Mouse (Mus musculus): ENCODE data around the gene Crispld2. TPM values are rescaled to one million over a fixed set of nuclear protein-coding genes. Genes with fewer than 3 reads are reported as not detected.

Crispld2 gene
- total and polyA plus RNA-seq, 3 experiments = not detected

DNA sequence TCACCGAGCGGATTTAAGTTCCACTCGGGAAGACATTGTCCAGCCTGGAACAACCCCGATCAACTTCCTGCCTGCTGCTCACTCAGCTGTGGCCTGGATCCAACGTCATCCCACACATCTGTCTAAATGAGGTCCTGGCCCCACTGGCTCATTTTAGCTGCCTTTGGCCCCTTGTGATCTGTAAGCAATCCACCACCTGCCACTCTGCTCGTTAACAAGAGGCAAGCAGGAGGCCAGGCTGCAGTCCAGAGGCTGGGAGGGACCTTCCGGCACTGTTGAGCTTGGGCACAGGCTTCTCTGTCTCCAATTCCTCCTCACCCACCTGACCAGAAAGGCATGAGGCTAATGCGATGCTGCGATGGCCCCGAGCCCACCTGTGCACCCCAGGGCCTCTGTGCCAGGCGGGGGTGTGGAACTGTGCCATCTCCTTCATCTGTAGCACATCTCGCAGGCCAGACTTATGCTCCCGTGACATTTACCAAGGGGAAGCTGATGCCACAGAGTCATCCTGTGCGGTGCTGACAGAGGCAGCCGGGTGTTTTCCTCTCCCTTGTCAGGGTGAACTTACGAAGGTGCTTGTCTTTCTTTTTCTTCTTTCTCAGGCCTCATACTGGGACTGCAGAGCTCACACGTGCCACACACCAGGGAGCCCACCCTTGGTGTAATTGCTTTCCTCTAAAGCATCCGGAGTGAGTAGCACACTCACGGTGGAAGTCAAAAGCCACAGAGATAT is 75.9 kb downstream of the Crispld2 start:
- peaks cover 80% of the 10 kb centered on the region for H3K27me3 ChIP-seq (replicated peaks)
- dilution Hi-C loops (cut with MboI; ENCODE audit: extremely low pct_ligation_motif_present, extremely low pct_unique_long_range_greater_than_20kb, low sequenced_read_pairs) = no loop called here

GRCm38 (mm10) chr8:120071684-120072083 is 79.4 kb downstream of the Crispld2 start:
- peak; percentile 55 for DNase-seq (ENCODE audit: extremely low read depth)
- Histone ChIP-seq H3K79me2 (replicated peaks; ENCODE audit: control insufficient read depth, extremely low read depth, insufficient read depth, poor library complexity, severe bottlenecking) (no peaks in the 10 kb centered on the region), H3K36me3 (replicated peaks in 1 of 2; ENCODE audit: control insufficient read depth in 1 of 2, insufficient read depth in 1 of 2, low read length in 1 of 2) (no peaks in the 10 kb centered on the region), H3K27ac (ENCODE audit: insufficient read depth, low read depth) (no peak overlapping the region), H3K9me3 (replicated peaks; ENCODE audit: low read length) (no peaks in the 10 kb centered on the region), H3K27me3 (replicated peaks) (peaks cover 79% of the 10 kb centered on the region), H3K4me1 (ENCODE audit: control insufficient read depth in 1 of 2, insufficient read depth in 2 of 2) (peaks cover 0 to 14% of the 10 kb centered on the region in 2 experiments; a peak in 2 of 4 replicates), H3K4me3 (replicated peaks in 1 of 3; ENCODE audit: low read depth in 2 of 3, low read length in 2 of 3, poor library complexity in 1 of 3) (no peak overlapping the region), H3K4me2 (ENCODE audit: insufficient read depth, low read depth, poor library complexity, severe bottlenecking) (no peak overlapping the region), H3K9ac (ENCODE audit: insufficient read depth, low read depth) (no peak overlapping the region)
- dilution Hi-C loops (cut with MboI; ENCODE audit: extremely low pct_ligation_motif_present, extremely low pct_unique_long_range_greater_than_20kb, low sequenced_read_pairs) = no loop called here
- TF ChIP-seq HCFC1 (IDR thresholded peaks at IDR 0.05; ENCODE audit: low read depth, low read length) (no peak), POLR2AphosphoS2 (IDR thresholded peaks at IDR 0.05; ENCODE audit: low read depth, low read length) (no peak), ZC3H11A (IDR thresholded peaks at IDR 0.05; ENCODE audit: low read depth, low read length) (no peak), CTCF (conservative IDR thresholded peaks at IDR 0.05 in 1 of 2, IDR thresholded peaks at IDR 0.05 in 1 of 2; ENCODE audit: low read depth in 2 of 2, low read length in 2 of 2) (peak; percentile 75 to 96), JUND (conservative IDR thresholded peaks at IDR 0.05; ENCODE audit: low read depth, low read length) (no peak), EP300 (IDR thresholded peaks at IDR 0.05; ENCODE audit: low read length) (no peak), IRF4 (IDR thresholded peaks at IDR 0.05; ENCODE audit: low read depth, low read length) (no peak), ZKSCAN1 (IDR thresholded peaks at IDR 0.05; ENCODE audit: borderline replicate concordance, low read depth, low read length) (no peak), ZNF384 (IDR thresholded peaks at IDR 0.05; ENCODE audit: low read depth, low read length) (no peak), GABPA (IDR thresholded peaks at IDR 0.05; ENCODE audit: insufficient replicate concordance, low read depth, low read length) (no peak), SMC3 (IDR thresholded peaks at IDR 0.05; ENCODE audit: low read depth, low read length) (peak; percentile 84), POLR2A (IDR thresholded peaks at IDR 0.05; ENCODE audit: low read depth, low read length) (no peak), ETS1 (conservative IDR thresholded peaks at IDR 0.05; ENCODE audit: low read depth, low read length) (no peak), USF1 (IDR thresholded peaks at IDR 0.05; ENCODE audit: low read depth, low read length) (no peak), TCF12 (IDR thresholded peaks at IDR 0.05; ENCODE audit: low read depth, low read length) (no peak), USF2 (conservative IDR thresholded peaks at IDR 0.05; ENCODE audit: low read depth, low read length) (no peak), RAD21 (IDR thresholded peaks at IDR 0.05; ENCODE audit: low read depth, low read length) (peak; percentile 44), ELF1 (IDR thresholded peaks at IDR 0.05; ENCODE audit: low read depth, low read length) (no peak)
- in situ Hi-C loops (cut with MboI; ENCODE audit: low pct_ligation_motif_present, low pct_unique_long_range_greater_than_20kb, low sequenced_read_pairs) = no loop called here

More for the DNA sequence above, 75.9 kb downstream of the Crispld2 start:
- no peaks in the 10 kb centered on the region for H3K4me1 ChIP-seq (ENCODE audit: control insufficient read depth in 1 of 2, insufficient read depth in 2 of 2)
- DNase-seq (ENCODE audit: extremely low read depth) = no peak
- H3K4me2 ChIP-seq (ENCODE audit: insufficient read depth, low read depth, poor library complexity, severe bottlenecking) = no peak overlapping the region
- H3K79me2 ChIP-seq (replicated peaks; ENCODE audit: control insufficient read depth, extremely low read depth, insufficient read depth, poor library complexity, severe bottlenecking) = no peaks in the 10 kb centered on the region
- no peaks in the 10 kb centered on the region for H3K36me3 ChIP-seq (replicated peaks in 1 of 2; ENCODE audit: control insufficient read depth in 1 of 2, insufficient read depth in 1 of 2, low read length in 1 of 2)
- H3K4me3 ChIP-seq (replicated peaks in 1 of 3; ENCODE audit: low read depth in 2 of 3, low read length in 2 of 3, poor library complexity in 1 of 3) = no peak overlapping the region
- no peak overlapping the region for H3K27ac ChIP-seq (ENCODE audit: insufficient read depth, low read depth)
- in situ Hi-C loops (cut with MboI; ENCODE audit: low pct_ligation_motif_present, low pct_unique_long_range_greater_than_20kb, low sequenced_read_pairs) = no loop called here
- H3K9ac ChIP-seq (ENCODE audit: insufficient read depth, low read depth) = no peak overlapping the region
- TF ChIP-seq NELFE (IDR thresholded peaks at IDR 0.05; ENCODE audit: low read depth, low read length) = no peak
- no peak for TF ChIP-seq KAT2A (IDR thresholded peaks at IDR 0.05; ENCODE audit: insufficient replicate concordance, low read length)
- no peak for TF ChIP-seq MYC (IDR thresholded peaks at IDR 0.05; ENCODE audit: low read depth, low read length)
- TF ChIP-seq MEF2A (IDR thresholded peaks at IDR 0.05; ENCODE audit: borderline replicate concordance, low read depth, low read length) = no peak
- TF ChIP-seq ZNF384 (IDR thresholded peaks at IDR 0.05; ENCODE audit: low read depth, low read length) = no peak
- TF ChIP-seq RCOR1 (conservative IDR thresholded peaks at IDR 0.05; ENCODE audit: low read depth, low read length) = no peak
- no peak for TF ChIP-seq MAX (IDR thresholded peaks at IDR 0.05; ENCODE audit: low read length)
- TF ChIP-seq SMC3 (IDR thresholded peaks at IDR 0.05; ENCODE audit: low read depth, low read length) = no peak
- no peak for TF ChIP-seq MAZ (IDR thresholded peaks at IDR 0.05; ENCODE audit: low read depth, low read length)
- TF ChIP-seq ELF1 (IDR thresholded peaks at IDR 0.05; ENCODE audit: low read depth, low read length) = no peak
- no peak for TF ChIP-seq EP300 (IDR thresholded peaks at IDR 0.05; ENCODE audit: low read length)
- TF ChIP-seq BHLHE40 (IDR thresholded peaks at IDR 0.05; ENCODE audit: low read depth, low read length) = no peak
- TF ChIP-seq TBP (conservative IDR thresholded peaks at IDR 0.05; ENCODE audit: low read depth, low read length) = no peak
- no peaks in the 10 kb centered on the region for H3K9me3 ChIP-seq (replicated peaks; ENCODE audit: low read length)
